Mouse (Mus musculus): ENCODE results near the gene Camp. TPM values are rescaled to one million over a fixed set of nuclear protein-coding genes. Genes with fewer than 3 reads are reported as not detected.

Gene Camp
- polyA plus RNA-seq, 1 experiment from 2014 or later = not detected

DNA sequence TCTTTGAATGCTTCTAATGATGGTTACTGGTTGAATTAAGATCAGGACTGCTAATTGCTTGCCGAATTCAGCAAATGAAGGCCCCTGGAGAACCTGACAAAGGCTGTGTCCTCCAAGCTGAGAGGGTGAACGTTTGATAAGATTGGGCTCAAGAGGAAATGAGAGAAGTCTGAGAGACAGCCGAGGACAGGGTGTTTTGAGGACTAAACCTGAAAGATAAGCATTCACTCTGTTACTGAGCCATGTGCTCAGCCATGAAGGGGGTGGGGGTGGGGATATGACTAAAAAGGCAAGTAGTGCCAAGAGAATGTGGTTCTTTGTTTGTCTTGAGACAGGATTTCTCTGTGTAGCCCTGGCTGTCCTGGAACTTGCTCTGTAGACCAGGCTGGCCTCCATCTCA is 13.7 kb upstream of the Camp start:
- no peaks in the 10 kb centered on the region for H3K4me1 ChIP-seq (ENCODE audit: control insufficient read depth, insufficient read depth, low read length)
- H3K9me3 ChIP-seq (ENCODE audit: control insufficient read depth, low read length) = no peaks in the 10 kb centered on the region
- no peak overlapping the region for H3K4me2 ChIP-seq (ENCODE audit: low read length)
- DNase-seq (no peak), ATAC-seq (ENCODE audit: low FRiP score, low TSS enrichment) (no peak)
- H3K9ac ChIP-seq (replicated peaks; ENCODE audit: low read length) = no peak overlapping the region
- 74% methylated on average over 3 of the region's 3 CpGs for WGBS
- no peak overlapping the region for H3K27ac ChIP-seq (replicated peaks; ENCODE audit: low read depth, low read length)
- no peaks in the 10 kb centered on the region for H3K36me3 ChIP-seq (ENCODE audit: control insufficient read depth, insufficient read depth, low read length)
- no peaks in the 10 kb centered on the region for H3K27me3 ChIP-seq (ENCODE audit: control insufficient read depth, insufficient read depth, low read length)
- no peak overlapping the region for H3K4me3 ChIP-seq (replicated peaks; ENCODE audit: low read depth, low read length)

DNA sequence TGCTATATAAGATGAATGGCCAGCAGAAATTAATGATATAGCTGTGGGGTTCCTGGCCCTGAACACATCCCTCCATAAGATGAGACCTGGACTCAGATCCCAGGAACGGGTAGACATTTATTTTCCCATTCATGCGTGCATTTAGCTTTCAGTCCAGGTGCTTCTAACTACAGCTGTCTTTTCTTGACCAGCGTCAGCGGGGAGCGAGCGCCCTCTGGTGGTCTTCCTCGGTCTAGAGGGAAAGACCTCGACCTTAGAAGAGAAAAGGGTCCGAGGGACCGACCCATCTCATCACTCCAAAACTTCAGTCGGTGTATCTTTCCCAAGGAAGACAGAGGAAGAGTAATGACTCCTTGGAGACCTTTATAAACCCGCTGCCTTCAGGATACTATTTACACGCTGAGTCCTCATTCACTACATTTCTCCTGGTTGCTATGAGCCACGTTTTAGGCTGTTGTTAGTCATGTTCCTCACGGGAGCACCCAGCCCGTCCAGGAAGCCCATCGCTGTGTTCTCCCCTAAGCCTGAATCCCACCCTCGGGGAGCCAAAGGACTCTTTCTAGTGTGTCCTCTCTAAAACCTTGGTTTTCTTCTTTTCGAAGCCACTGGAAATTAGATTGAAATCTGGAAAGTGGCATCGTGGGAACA is 13.1 kb upstream of the Camp start:
- Histone ChIP-seq H3K36me3 (ENCODE audit: control insufficient read depth, insufficient read depth, low read length) (no peaks in the 10 kb centered on the region), H3K4me2 (ENCODE audit: low read length) (peak overlapping the region; percentile 20; the same call in 1 of the 2 replicates), H3K27me3 (ENCODE audit: control insufficient read depth, insufficient read depth, low read length) (no peaks in the 10 kb centered on the region), H3K9ac (replicated peaks; ENCODE audit: low read length) (0 out of 2 replicates have a peak overlapping the region, but pooled peaks have one; percentile 23), H3K4me3 (replicated peaks; ENCODE audit: low read depth, low read length) (no peak overlapping the region), H3K27ac (replicated peaks; ENCODE audit: low read depth, low read length) (no peak overlapping the region), H3K4me1 (ENCODE audit: control insufficient read depth, insufficient read depth, low read length) (no peaks in the 10 kb centered on the region), H3K9me3 (ENCODE audit: control insufficient read depth, low read length) (no peaks in the 10 kb centered on the region)
- ATAC-seq (ENCODE audit: low FRiP score, low TSS enrichment) (no peak), DNase-seq (peak; percentile 92)
- 20% methylated on average over 20 of the region's 20 CpGs for WGBS

DNA sequence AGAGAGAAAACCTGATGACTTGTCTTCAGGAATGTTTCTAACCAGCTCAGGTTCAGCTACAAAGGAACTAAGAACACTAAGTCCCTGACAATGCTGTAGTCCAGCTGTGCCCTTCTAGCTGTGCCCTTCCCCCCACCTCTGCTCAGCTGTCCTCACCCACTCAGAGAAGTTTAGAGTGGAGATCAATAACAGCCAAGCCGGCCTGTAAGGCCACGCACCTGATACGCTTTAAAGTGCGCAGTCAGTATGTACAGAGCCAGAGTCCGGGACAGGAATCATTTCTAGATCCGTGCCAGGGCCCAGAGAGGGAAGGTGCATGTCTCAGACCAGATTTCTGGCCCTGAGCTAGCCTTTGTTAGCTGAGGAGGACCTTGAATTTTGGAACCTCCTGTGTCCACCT is 6.5 kb upstream of the Camp start:
- H3K9me3 ChIP-seq (ENCODE audit: control insufficient read depth, low read length) = no peaks in the 10 kb centered on the region
- no peaks in the 10 kb centered on the region for H3K36me3 ChIP-seq (ENCODE audit: control insufficient read depth, insufficient read depth, low read length)
- no peaks in the 10 kb centered on the region for H3K4me1 ChIP-seq (ENCODE audit: control insufficient read depth, insufficient read depth, low read length)
- DNase-seq (no peak), ATAC-seq (ENCODE audit: low FRiP score, low TSS enrichment) (no peak)
- 77% methylated on average over 6 of the region's 6 CpGs for WGBS
- no peak overlapping the region for H3K9ac ChIP-seq (replicated peaks; ENCODE audit: low read length)
- no peaks in the 10 kb centered on the region for H3K27me3 ChIP-seq (ENCODE audit: control insufficient read depth, insufficient read depth, low read length)
- no peak overlapping the region for H3K4me3 ChIP-seq (replicated peaks; ENCODE audit: low read depth, low read length)
- H3K4me2 ChIP-seq (ENCODE audit: low read length) = no peak overlapping the region
- no peak overlapping the region for H3K27ac ChIP-seq (replicated peaks; ENCODE audit: low read depth, low read length)

DNA sequence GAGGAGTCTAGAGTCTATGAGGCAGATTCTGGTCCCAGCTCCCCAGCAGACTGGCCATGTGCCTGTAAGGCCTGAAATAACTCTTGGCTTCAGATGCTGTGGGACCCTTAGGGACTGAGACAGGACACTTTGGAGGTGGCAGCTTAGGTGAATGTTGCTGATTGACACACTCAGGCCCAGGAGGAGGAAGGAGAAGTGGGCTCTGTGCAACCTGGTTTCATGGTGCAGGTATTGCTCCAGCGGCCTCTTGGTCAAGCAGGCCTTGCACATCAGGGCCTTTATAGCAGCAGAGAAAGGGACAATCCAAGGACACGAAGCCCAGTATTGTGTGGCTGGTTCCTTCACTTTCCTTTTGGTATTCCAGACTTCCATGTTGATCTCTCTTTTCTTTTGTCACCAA is 4.9 kb upstream of the Camp start:
- 87% methylated on average over 2 of the region's 2 CpGs for WGBS
- no peak overlapping the region for H3K9ac ChIP-seq (replicated peaks; ENCODE audit: low read length)
- H3K27ac ChIP-seq (replicated peaks; ENCODE audit: low read depth, low read length) = no peak overlapping the region

DNA sequence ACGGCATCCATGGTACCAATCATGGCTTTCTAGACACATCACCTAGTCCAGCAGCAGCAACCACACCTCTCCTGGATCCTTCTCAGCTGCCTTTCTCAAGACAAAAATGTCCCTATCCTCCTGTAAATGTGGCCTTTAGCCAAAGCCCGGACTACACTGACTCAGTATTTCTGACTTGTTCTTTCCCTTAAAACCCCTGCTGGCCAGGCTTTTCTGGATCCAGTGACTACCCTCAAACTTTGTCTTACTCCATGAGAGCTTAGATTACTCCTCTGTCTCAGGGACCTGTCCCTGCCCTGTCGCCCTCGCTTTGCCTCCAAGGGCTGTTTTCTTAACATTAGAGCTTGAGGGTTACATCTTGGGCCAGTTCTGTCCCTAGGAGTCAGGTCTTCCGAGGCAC is 682 bp upstream of the Camp start:
- H3K9ac ChIP-seq (replicated peaks; ENCODE audit: low read length) = no peak overlapping the region
- no peaks in the 10 kb centered on the region for H3K27me3 ChIP-seq (ENCODE audit: control insufficient read depth, insufficient read depth, low read length)
- 93% methylated on average over 5 of the region's 5 CpGs for WGBS
- ATAC-seq (ENCODE audit: low FRiP score, low TSS enrichment) (no peak), DNase-seq (no peak)
- H3K4me2 ChIP-seq (ENCODE audit: low read length) = no peak overlapping the region
- H3K27ac ChIP-seq (replicated peaks; ENCODE audit: low read depth, low read length) = no peak overlapping the region
- no peaks in the 10 kb centered on the region for H3K4me1 ChIP-seq (ENCODE audit: control insufficient read depth, insufficient read depth, low read length)
- 0 out of 2 replicates have a peak, but pooled peaks cover 4% of the 10 kb centered on the region for H3K36me3 ChIP-seq (ENCODE audit: control insufficient read depth, insufficient read depth, low read length)
- H3K4me3 ChIP-seq (replicated peaks; ENCODE audit: low read depth, low read length) = no peak overlapping the region
- no peaks in the 10 kb centered on the region for H3K9me3 ChIP-seq (ENCODE audit: control insufficient read depth, low read length)

More for the DNA sequence above, 4.9 kb upstream of the Camp start:
- Histone ChIP-seq H3K4me1 (ENCODE audit: control insufficient read depth, insufficient read depth, low read length) (no peaks in the 10 kb centered on the region), H3K9me3 (ENCODE audit: control insufficient read depth, low read length) (no peaks in the 10 kb centered on the region), H3K4me2 (ENCODE audit: low read length) (no peak overlapping the region), H3K36me3 (ENCODE audit: control insufficient read depth, insufficient read depth, low read length) (no peaks in the 10 kb centered on the region), H3K27me3 (ENCODE audit: control insufficient read depth, insufficient read depth, low read length) (no peaks in the 10 kb centered on the region), H3K4me3 (replicated peaks; ENCODE audit: low read depth, low read length) (no peak overlapping the region)
- ATAC-seq (ENCODE audit: low FRiP score, low TSS enrichment) (no peak), DNase-seq (no peak)

DNA sequence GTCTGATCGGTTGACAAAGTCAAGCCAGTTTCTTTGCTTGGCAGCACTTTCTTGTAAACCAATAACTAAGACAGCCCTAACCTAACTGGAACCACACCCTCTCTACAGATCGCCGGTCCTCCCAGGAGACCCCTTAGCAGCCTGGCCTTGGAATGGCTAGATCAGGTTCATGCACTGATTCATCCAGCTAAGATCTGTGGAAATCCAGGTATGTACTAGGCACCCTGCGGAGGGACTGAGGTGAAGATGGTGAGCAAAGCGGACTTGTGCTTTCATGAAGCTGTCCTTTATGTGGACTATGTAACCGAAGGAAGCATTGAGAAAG is 16.4 kb downstream of the Camp start:
- Histone ChIP-seq H3K27ac (replicated peaks; ENCODE audit: low read depth, low read length) (no peak overlapping the region), H3K4me2 (ENCODE audit: low read length) (peak overlapping the region; percentile 63), H3K4me1 (ENCODE audit: control insufficient read depth, insufficient read depth, low read length) (peaks cover 4% of the 10 kb centered on the region), H3K27me3 (ENCODE audit: control insufficient read depth, insufficient read depth, low read length) (no peaks in the 10 kb centered on the region), H3K9ac (replicated peaks; ENCODE audit: low read length) (peak overlapping the region; percentile 68; the same call in 1 of the 2 replicates), H3K36me3 (ENCODE audit: control insufficient read depth, insufficient read depth, low read length) (peaks cover 17% of the 10 kb centered on the region; the same call in 1 of the 2 replicates), H3K9me3 (ENCODE audit: control insufficient read depth, low read length) (no peaks in the 10 kb centered on the region), H3K4me3 (replicated peaks; ENCODE audit: low read depth, low read length) (peak overlapping the region; percentile 62)
- no peak for DNase-seq
- ATAC-seq (ENCODE audit: low FRiP score, low TSS enrichment) = peak; percentile 63; the same call in 1 of the 2 replicates
- WGBS = 9% methylated on average over 6 of the region's 6 CpGs

DNA sequence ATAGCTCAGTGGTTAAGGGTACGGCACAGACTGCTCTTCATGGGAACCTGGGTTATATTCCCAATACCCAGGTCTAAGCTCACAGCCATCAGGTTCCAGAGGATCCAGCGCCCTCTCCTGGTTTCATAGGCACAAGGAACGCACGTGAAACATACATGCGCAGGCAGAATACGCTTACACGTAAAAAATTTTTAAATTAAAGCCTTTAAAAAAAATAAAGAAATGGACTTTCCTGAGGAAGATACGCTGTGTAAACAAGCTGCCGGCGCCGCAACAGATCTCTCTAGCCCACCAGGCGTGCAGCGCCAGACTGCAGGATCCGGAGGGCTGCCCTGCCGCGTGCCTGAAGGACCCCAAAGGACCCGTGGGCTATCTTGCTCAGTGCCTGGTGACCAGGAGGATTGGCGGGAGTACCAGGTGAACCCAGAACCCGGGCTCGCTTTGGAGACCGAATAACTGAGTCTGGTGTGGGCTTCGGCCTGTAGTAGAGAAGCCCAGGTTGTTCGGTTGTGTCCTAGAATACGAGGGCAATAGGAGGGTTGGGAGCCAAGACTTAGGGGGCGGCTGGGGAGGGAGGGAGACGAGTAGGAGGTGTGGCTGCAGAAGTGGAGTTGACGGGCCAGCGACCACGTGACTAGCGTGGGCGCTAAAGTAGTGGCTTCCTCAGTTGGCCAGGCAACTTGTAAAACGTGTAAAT is 16.9 kb downstream of the Camp start, which contains the start of gene Nme6:
Gene Nme6 (plus strand): TSS at position 359 of the 697 bp plus-strand sequence.
- H3K4me1 ChIP-seq (ENCODE audit: control insufficient read depth, insufficient read depth, low read length) = peaks cover 4% of the 10 kb centered on the region
- WGBS = under 1% methylated on average over 32 of the region's 32 CpGs
- no peaks in the 10 kb centered on the region for H3K27me3 ChIP-seq (ENCODE audit: control insufficient read depth, insufficient read depth, low read length)
- no peaks in the 10 kb centered on the region for H3K9me3 ChIP-seq (ENCODE audit: control insufficient read depth, low read length)
- peak within 1 kb of the TSS; percentile 62 for H3K4me3 ChIP-seq (replicated peaks; ENCODE audit: low read depth, low read length)
- H3K4me2 ChIP-seq (ENCODE audit: low read length) = peak within 1 kb of the TSS; percentile 63
- DNase-seq (peak; percentile 93), ATAC-seq (ENCODE audit: low FRiP score, low TSS enrichment) (peak; percentile 93)
- peak within 1 kb of the TSS; percentile 81 for H3K27ac ChIP-seq (replicated peaks; ENCODE audit: low read depth, low read length)
- peak within 1 kb of the TSS; percentile 68 for H3K9ac ChIP-seq (replicated peaks; ENCODE audit: low read length)
- peaks cover 12% of the 10 kb centered on the region; the same call in 1 of the 2 replicates for H3K36me3 ChIP-seq (ENCODE audit: control insufficient read depth, insufficient read depth, low read length)

DNA sequence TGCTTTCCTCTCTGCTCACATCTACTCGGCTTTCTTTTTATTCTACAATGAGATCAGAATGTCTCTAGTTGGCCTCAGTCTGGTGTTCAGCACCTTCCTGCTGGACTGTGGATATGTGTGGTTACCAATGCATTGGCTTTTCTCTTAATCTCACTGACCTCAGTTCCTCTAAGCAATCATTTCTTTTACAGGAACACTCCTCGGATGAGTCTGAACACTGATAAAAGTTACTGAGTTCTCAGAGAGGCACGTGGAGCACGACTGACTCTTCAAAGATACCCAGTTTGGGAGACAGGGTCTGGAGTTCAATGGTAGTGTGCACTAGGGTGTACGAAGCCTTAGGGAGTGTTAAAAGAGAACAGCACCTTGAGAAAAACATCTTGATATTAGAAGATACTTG is 23.2 kb downstream of the Camp start:
- Histone ChIP-seq H3K4me3 (replicated peaks; ENCODE audit: low read depth, low read length) (no peak overlapping the region), H3K36me3 (ENCODE audit: control insufficient read depth, insufficient read depth, low read length) (0 out of 2 replicates have a peak, but pooled peaks cover 3% of the 10 kb centered on the region), H3K9ac (replicated peaks; ENCODE audit: low read length) (no peak overlapping the region), H3K27ac (replicated peaks; ENCODE audit: low read depth, low read length) (no peak overlapping the region), H3K9me3 (ENCODE audit: control insufficient read depth, low read length) (no peaks in the 10 kb centered on the region), H3K27me3 (ENCODE audit: control insufficient read depth, insufficient read depth, low read length) (no peaks in the 10 kb centered on the region), H3K4me2 (ENCODE audit: low read length) (no peak overlapping the region), H3K4me1 (ENCODE audit: control insufficient read depth, insufficient read depth, low read length) (no peaks in the 10 kb centered on the region)
- no peak for DNase-seq
- WGBS = 82% methylated on average over 5 of the region's 5 CpGs
- no peak for ATAC-seq (ENCODE audit: low FRiP score, low TSS enrichment)

DNA sequence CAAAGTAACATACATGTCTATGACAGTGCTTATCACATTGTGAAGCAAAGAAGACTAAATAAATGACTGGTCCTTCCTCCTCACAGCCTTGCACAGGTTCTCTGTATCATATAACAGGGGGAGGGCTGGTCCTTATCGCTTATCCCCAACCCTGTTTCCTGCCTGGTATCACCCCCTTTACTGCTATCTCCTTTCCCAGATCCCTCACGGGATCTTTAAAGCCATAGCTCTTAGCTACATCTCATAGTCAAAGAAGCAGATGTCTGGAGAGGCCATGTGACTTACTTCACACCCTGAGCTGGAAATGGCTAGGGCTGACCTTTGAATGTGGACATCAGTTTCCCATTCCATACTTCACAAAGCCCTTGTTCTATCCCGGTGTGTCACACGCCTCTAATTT is 23.7 kb downstream of the Camp start:
- H3K4me1 ChIP-seq (ENCODE audit: control insufficient read depth, insufficient read depth, low read length) = no peaks in the 10 kb centered on the region

More for the DNA sequence above, 23.7 kb downstream of the Camp start:
- no peak overlapping the region for H3K4me2 ChIP-seq (ENCODE audit: low read length)
- H3K9me3 ChIP-seq (ENCODE audit: control insufficient read depth, low read length) = no peaks in the 10 kb centered on the region
- no peaks in the 10 kb centered on the region for H3K27me3 ChIP-seq (ENCODE audit: control insufficient read depth, insufficient read depth, low read length)
- no peak overlapping the region for H3K9ac ChIP-seq (replicated peaks; ENCODE audit: low read length)
- H3K27ac ChIP-seq (replicated peaks; ENCODE audit: low read depth, low read length) = no peak overlapping the region
- 69% methylated on average over 4 of the region's 4 CpGs for WGBS
- H3K36me3 ChIP-seq (ENCODE audit: control insufficient read depth, insufficient read depth, low read length) = 0 out of 2 replicates have a peak, but pooled peaks cover 3% of the 10 kb centered on the region
- ATAC-seq (ENCODE audit: low FRiP score, low TSS enrichment) = no peak
- no peak overlapping the region for H3K4me3 ChIP-seq (replicated peaks; ENCODE audit: low read depth, low read length)
- DNase-seq = no peak

All from midbrain, embryonic 14.5 days (tissue).